In genomic region chr5:30622177-30622840, GRCm38 (mm10) we compare ENCODE assay signal across 8 mouse cellular contexts. TPM values are rescaled to one million over a fixed set of nuclear protein-coding genes. Genes with fewer than 3 reads are reported as not detected.
DNase-seq lines count a peak whose midpoint lies in the region; ATAC-seq and TF ChIP-seq lines count a peak whose summit lies in the region.

No protein-coding gene starts in this region.

- no peak for TF ChIP-seq CTCF in liver, embryonic 14.5 days (IDR thresholded peaks at IDR 0.05; ENCODE audit: low read depth)

- peaks cover 17% of the 10 kb centered on the region for H3K4me1 ChIP-seq in kidney, embryonic 16.5 days (ENCODE audit: insufficient read depth, low read length)
- H3K4me1 ChIP-seq in liver, embryonic 14.5 days (replicated peaks; ENCODE audit: control insufficient read depth in 2 of 2, insufficient read depth in 2 of 2, low read length in 1 of 2): no peaks in the 10 kb centered on the region

- peak; percentile 71 for ATAC-seq in kidney, embryonic 16.5 days (ENCODE audit: low FRiP score, low TSS enrichment)
- peak; percentile 59 for ATAC-seq in common myeloid progenitor, adult 5-6 weeks (replicated peaks; ENCODE audit: low read depth, poor library complexity, severe bottlenecking)
- ATAC-seq in hematopoietic stem cell, adult 5-6 weeks (replicated peaks in 1 of 2; ENCODE audit: insufficient read depth in 1 of 2, low FRiP score in 2 of 2, low TSS enrichment in 1 of 2, low read depth in 1 of 2, poor library complexity in 2 of 2, severe bottlenecking in 2 of 2): peak; percentile 24 to 61; a peak in 3 of 4 replicates
- ATAC-seq in liver, embryonic 14.5 days (ENCODE audit: insufficient read depth): no peak

- peaks cover 11% of the 10 kb centered on the region for H3K27me3 ChIP-seq in kidney, embryonic 16.5 days (ENCODE audit: insufficient read depth, low read length)
- H3K27me3 ChIP-seq in liver, embryonic 14.5 days (ENCODE audit: control insufficient read depth, insufficient read depth, low read length): peaks cover 20% of the 10 kb centered on the region

- H3K9ac ChIP-seq in kidney, embryonic 16.5 days (replicated peaks; ENCODE audit: low read length): peak overlapping the region; percentile 66
- H3K9ac ChIP-seq in liver, embryonic 14.5 days (replicated peaks): no peak overlapping the region

- WGBS in kidney, embryonic 16.5 days: 3% methylated on average over 69 of the region's 69 CpGs
- WGBS in liver, embryonic 14.5 days (ENCODE audit: insufficient replicate concordance): 5% methylated on average over 69 of the region's 69 CpGs

- TF ChIP-seq EP300 in liver, embryonic 14.5 days (IDR thresholded peaks at IDR 0.05; ENCODE audit: low read depth): no peak

- DNase-seq in kidney, adult 9 months: no peak
- DNase-seq in liver, embryonic 14.5 days (ENCODE audit: low read depth in 3 of 3, low spot score in 3 of 3): no peak
- peak; percentile 45 to 67 for DNase-seq in natural killer cell, adult 2 months (ENCODE audit: low spot score in 2 of 2)
- DNase-seq in thymus, postnatal 36 days: peak; percentile 31 to 33
- no peak for DNase-seq in ovary, postnatal 14 days (ENCODE audit: low spot score)

- peak overlapping the region; percentile 80 for H3K4me2 ChIP-seq in kidney, embryonic 16.5 days (replicated peaks; ENCODE audit: low read depth, low read length)
- H3K4me2 ChIP-seq in liver, embryonic 14.5 days (ENCODE audit: low read depth): peak overlapping the region; percentile 39

- H3K4me3 ChIP-seq in kidney, embryonic 16.5 days (ENCODE audit: low read length): peak overlapping the region; percentile 50
- 0 out of 4 replicates have a peak overlapping the region, but pooled peaks of 1 of the 2 experiments have one; percentile 5 for H3K4me3 ChIP-seq in liver, embryonic 14.5 days (ENCODE audit: insufficient read depth in 1 of 2, low read depth in 2 of 2, low read length in 2 of 2)

- H3K9me3 ChIP-seq in kidney, embryonic 16.5 days (ENCODE audit: low read length): no peaks in the 10 kb centered on the region
- H3K9me3 ChIP-seq in liver, embryonic 14.5 days (ENCODE audit: control insufficient read depth, low read length): no peaks in the 10 kb centered on the region

- no peak overlapping the region for H3K27ac ChIP-seq in kidney, embryonic 16.5 days (ENCODE audit: low read length)
- H3K27ac ChIP-seq in liver, embryonic 14.5 days: no peak overlapping the region

- no peaks in the 10 kb centered on the region for H3K36me3 ChIP-seq in kidney, embryonic 16.5 days (ENCODE audit: insufficient read depth, low read length)
- H3K36me3 ChIP-seq in liver, embryonic 14.5 days (replicated peaks; ENCODE audit: control insufficient read depth, insufficient read depth, low read depth): no peaks in the 10 kb centered on the region

RNA-seq across cellular contexts. Expression of gene Slc35f6, which starts 25.4 kb away (rescaled TPM):
- polyA plus RNA-seq in kidney, embryonic 16.5 days (2015; fragmentation: Nextera tagmentation; extraction: Ambion mirVana): 31.0 and 33.9 TPM in 2 replicates
- 4.8 and 8.5 TPM in 2 replicates for total RNA-seq in common myeloid progenitor, adult 5-6 weeks (2017)
- total RNA-seq in hematopoietic stem cell, adult 5-6 weeks (2017): 3.3 and 5.7 TPM in 2 replicates
- polyA plus RNA-seq in liver, embryonic 14.5 days (2012; rRNA removed): 10.1 and 12.2 TPM in 2 replicates
- polyA plus RNA-seq in liver, embryonic 14.5 days (2014; fragmentation: Nextera tagmentation; extraction: Ambion mirVana): 9.9 and 10.2 TPM in 2 replicates

RNA-seq across cellular contexts. Expression of gene Kcnk3, which starts 34.3 kb away (rescaled TPM):
- 2.0 and 5.5 TPM in 2 replicates for polyA plus RNA-seq in kidney, embryonic 16.5 days (2015; fragmentation: Nextera tagmentation; extraction: Ambion mirVana)
- total RNA-seq in common myeloid progenitor, adult 5-6 weeks (2017): not detected in 2 replicates
- total RNA-seq in hematopoietic stem cell, adult 5-6 weeks (2017): 0.38 and 0.60 TPM in 2 replicates
- polyA plus RNA-seq in liver, embryonic 14.5 days (2012; rRNA removed): 0.07 and 0.11 TPM in 2 replicates
- polyA plus RNA-seq in liver, embryonic 14.5 days (2014; fragmentation: Nextera tagmentation; extraction: Ambion mirVana): 0.11 and 0.16 TPM in 2 replicates

RNA-seq across cellular contexts. Expression of gene Cenpa, which starts 44.3 kb away (rescaled TPM):
- 266 and 282 TPM in 2 replicates for polyA plus RNA-seq in kidney, embryonic 16.5 days (2015; fragmentation: Nextera tagmentation; extraction: Ambion mirVana)
- 107 and 123 TPM in 2 replicates for total RNA-seq in common myeloid progenitor, adult 5-6 weeks (2017)
- 74.1 and 81.4 TPM in 2 replicates for total RNA-seq in hematopoietic stem cell, adult 5-6 weeks (2017)
- 116 and 122 TPM in 2 replicates for polyA plus RNA-seq in liver, embryonic 14.5 days (2012; rRNA removed)
- 209 and 236 TPM in 2 replicates for polyA plus RNA-seq in liver, embryonic 14.5 days (2014; fragmentation: Nextera tagmentation; extraction: Ambion mirVana)

Comparison
In these comparisons a context has a peak if more than half of its experiments do, and no peak if none do; other contexts are left out.
1. DNase-seq: peak in natural killer cell, adult 2 months (2 of 2) and thymus, postnatal 36 days (2 of 2); none in kidney, adult 9 months (single experiment), liver, embryonic 14.5 days (0 of 3) and ovary, postnatal 14 days (single experiment).